Mouse (Mus musculus) forebrain, postnatal 0 days (tissue): ENCODE measurements at regions not wholly inside any gene's neighbourhood (a gene's known extent, or its start where the extent isn't known, plus 50 kb on each side); places are given as distances from the start of the nearest gene placed in this dataset.

ENCODE experiments used
- ATAC-seq: fragments of 200-750 bp; cut with Nextera tagmentation; 2 replicates; pipeline ENCODE4 v1.8.0; 2017; ENCODE audit warnings: mild to moderate bottlenecking, moderate library complexity
- DNase-seq: peaks from one replicate; pipeline ENCODE4 v3.0.0-alpha.2; 2015
- H3K27ac ChIP-seq: fragments of 300-500 bp; sonication (generic); 2 replicates; pipeline ENCODE4 v1.5.1; 2014; ENCODE audit warnings: low read depth, mild to moderate bottlenecking, antibody characterized with exemption, low read length, moderate library complexity, mixed read lengths
- H3K27me3 ChIP-seq: fragments of 300-500 bp; sonication (generic); 2 replicates; pipeline ENCODE4 v1.6.1; 2014; ENCODE audit warnings: mild to moderate bottlenecking, low read length, mixed read lengths; ENCODE audit not compliant: insufficient read depth
- H3K36me3 ChIP-seq: fragments of 300-500 bp; sonication (generic); 2 replicates; pipeline ENCODE4 v1.6.1; 2014; ENCODE audit warnings: mild to moderate bottlenecking, moderate library complexity; ENCODE audit not compliant: insufficient read depth
- H3K4me1 ChIP-seq: fragments of 300-500 bp; sonication (generic); 2 replicates; pipeline ENCODE4 v1.6.1; 2014; ENCODE audit warnings: antibody characterized with exemption; ENCODE audit not compliant: insufficient read depth
- H3K4me2 ChIP-seq: fragments of 300-500 bp; sonication (generic); 2 replicates; pipeline ENCODE4 v1.6.1; 2014; ENCODE audit warnings: low read depth, mild to moderate bottlenecking, moderate library complexity
- H3K4me3 ChIP-seq: fragments of 300-500 bp; sonication (generic); 2 replicates; pipeline ENCODE4 v1.5.1; 2014; ENCODE audit warnings: low read depth, low read length, mixed read lengths
- H3K9ac ChIP-seq: fragments of 300-500 bp; sonication (generic); 2 replicates; pipeline ENCODE4 v1.6.1; 2014; ENCODE audit warnings: mild to moderate bottlenecking
- H3K9me3 ChIP-seq: fragments of 300-500 bp; sonication (generic); 2 replicates; pipeline ENCODE4 v1.6.1; 2016; ENCODE audit warnings: low read length
- CTCF ChIP-seq: sonication (generic); IDR thresholded peaks from 2 replicates; pipeline ENCODE4 v1.5.1; 2016; ENCODE audit warnings: antibody characterized with exemption, control low read depth, low read depth
- WGBS: fragments of 180-500 bp; shearing (Covaris S2); extraction: QIAGEN DNeasy Blood & Tissue Kit; methylation state at CpG from one replicate; pipeline ENCODE4 v1.1.7; 2014; 5-methylcytosine and 5-hydroxymethylcytosine counted together

GRCm38 (mm10) chr11:24925135-24925534 is 847.3 kb downstream of the Bcl11a start:
- Histone ChIP-seq H3K27me3 (no peaks in the 10 kb centered on the region), H3K9me3 (no peaks in the 10 kb centered on the region), H3K27ac (no peak overlapping the region), H3K4me1 (no peaks in the 10 kb centered on the region), H3K4me2 (no peak overlapping the region), H3K36me3 (no peaks in the 10 kb centered on the region), H3K4me3 (no peak overlapping the region), H3K9ac (no peak overlapping the region)
- DNase-seq, result no peak
- no peak for TF ChIP-seq CTCF
- ATAC-seq, result peak; percentile 65; the same call in 1 of the 2 replicates

GRCm38 (mm10) chr11:24943646-24944045 is 865.8 kb downstream of the Bcl11a start:
- no peak for ATAC-seq

GRCm38 (mm10) chr11:24951161-24951560 is 873.3 kb downstream of the Bcl11a start:
- no peak for DNase-seq
- Histone ChIP-seq H3K9me3 (no peaks in the 10 kb centered on the region), H3K27ac (no peak overlapping the region), H3K4me3 (no peak overlapping the region), H3K4me1 (no peaks in the 10 kb centered on the region), H3K27me3 (no peaks in the 10 kb centered on the region), H3K9ac (no peak overlapping the region), H3K36me3 (no peaks in the 10 kb centered on the region), H3K4me2 (no peak overlapping the region)
- 57% methylated on average over 1 of the region's 1 CpGs for WGBS
- TF ChIP-seq CTCF, result no peak
- ATAC-seq, result no peak

More at GRCm38 (mm10) chr11:24943646-24944045, 865.8 kb downstream of the Bcl11a start:
- no peak for DNase-seq
- H3K4me1 ChIP-seq, result no peaks in the 10 kb centered on the region
- no peak overlapping the region for H3K9ac ChIP-seq
- H3K27me3 ChIP-seq, result no peaks in the 10 kb centered on the region
- no peak for TF ChIP-seq CTCF
- no peak overlapping the region for H3K27ac ChIP-seq
- no peaks in the 10 kb centered on the region for H3K36me3 ChIP-seq
- no peaks in the 10 kb centered on the region for H3K9me3 ChIP-seq
- no peak overlapping the region for H3K4me3 ChIP-seq
- no peak overlapping the region for H3K4me2 ChIP-seq

- no peaks in the 10 kb centered on the region for H3K27me3 ChIP-seq
- no peak overlapping the region for H3K4me2 ChIP-seq
- no peak overlapping the region for H3K9ac ChIP-seq
- H3K9me3 ChIP-seq, result no peaks in the 10 kb centered on the region
- no peak overlapping the region for H3K4me3 ChIP-seq
- no peak for TF ChIP-seq CTCF
- WGBS, result 84% methylated on average over 2 of the region's 2 CpGs
- no peak overlapping the region for H3K27ac ChIP-seq
- no peaks in the 10 kb centered on the region for H3K4me1 ChIP-seq
- DNase-seq, result no peak
- H3K36me3 ChIP-seq, result no peaks in the 10 kb centered on the region
- ATAC-seq, result no peak
Measured at GRCm38 (mm10) chr11:24972359-24972758, 894.5 kb downstream of the Bcl11a start.

GRCm38 (mm10) chr11:24980193-24980665 is 902.4 kb downstream of the Bcl11a start:
- no peak for DNase-seq
- ATAC-seq, result peak; percentile 36
- TF ChIP-seq CTCF, result no peak
- Histone ChIP-seq H3K4me1 (no peaks in the 10 kb centered on the region; the same call in 1 of the 2 replicates), H3K36me3 (no peaks in the 10 kb centered on the region), H3K9me3 (no peaks in the 10 kb centered on the region), H3K4me3 (no peak overlapping the region), H3K27ac (no peak overlapping the region), H3K27me3 (no peaks in the 10 kb centered on the region), H3K9ac (no peak overlapping the region), H3K4me2 (0 out of 2 replicates have a peak overlapping the region, but pooled peaks have one; percentile 2)
- WGBS, result 37% methylated on average over 9 of the region's 9 CpGs

- no peaks in the 10 kb centered on the region for H3K27me3 ChIP-seq
- no peaks in the 10 kb centered on the region for H3K36me3 ChIP-seq
- no peak for TF ChIP-seq CTCF
- no peak overlapping the region for H3K4me3 ChIP-seq
- no peak overlapping the region for H3K4me2 ChIP-seq
- DNase-seq (no peak), ATAC-seq (no peak)
- no peaks in the 10 kb centered on the region; the same call in 1 of the 2 replicates for H3K4me1 ChIP-seq
- WGBS, result 40% methylated on average over 10 of the region's 10 CpGs
- no peak overlapping the region for H3K9ac ChIP-seq
- H3K27ac ChIP-seq, result no peak overlapping the region
- no peaks in the 10 kb centered on the region for H3K9me3 ChIP-seq
Measured at GRCm38 (mm10) chr11:24983060-24983629, 905.3 kb downstream of the Bcl11a start.

- H3K27me3 ChIP-seq, result no peaks in the 10 kb centered on the region
- no peaks in the 10 kb centered on the region for H3K36me3 ChIP-seq
- 17% methylated on average over 5 of the region's 5 CpGs for WGBS
- no peak overlapping the region for H3K4me2 ChIP-seq
- no peak overlapping the region for H3K27ac ChIP-seq
- TF ChIP-seq CTCF, result no peak
- no peaks in the 10 kb centered on the region for H3K9me3 ChIP-seq
- H3K4me3 ChIP-seq, result no peak overlapping the region
- DNase-seq (no peak), ATAC-seq (no peak)
- no peaks in the 10 kb centered on the region for H3K4me1 ChIP-seq
- H3K9ac ChIP-seq, result no peak overlapping the region
Measured at GRCm38 (mm10) chr11:25005491-25005890, 927.6 kb downstream of the Bcl11a start.

GRCm38 (mm10) chr11:25026786-25027185 is 948.9 kb downstream of the Bcl11a start:
- Histone ChIP-seq H3K27me3 (no peaks in the 10 kb centered on the region), H3K27ac (no peak overlapping the region), H3K4me2 (no peak overlapping the region), H3K4me3 (no peak overlapping the region), H3K9ac (no peak overlapping the region), H3K36me3 (no peaks in the 10 kb centered on the region), H3K4me1 (no peaks in the 10 kb centered on the region), H3K9me3 (no peaks in the 10 kb centered on the region)
- 39% methylated on average over 4 of the region's 4 CpGs for WGBS
- ATAC-seq (no peak), DNase-seq (no peak)
- no peak for TF ChIP-seq CTCF
